Mouse (Mus musculus): ENCODE measurements around the gene Zbtb11.
A peak's percentile ranks its signal among the peaks of the same experiment; 100 is the strongest.
"Not testable (repeated sequence)": the region's sequence is repeated elsewhere in the genome, so short reads cannot be mapped to it uniquely, and the experiment has no call there.

Gene Zbtb11

DNA sequence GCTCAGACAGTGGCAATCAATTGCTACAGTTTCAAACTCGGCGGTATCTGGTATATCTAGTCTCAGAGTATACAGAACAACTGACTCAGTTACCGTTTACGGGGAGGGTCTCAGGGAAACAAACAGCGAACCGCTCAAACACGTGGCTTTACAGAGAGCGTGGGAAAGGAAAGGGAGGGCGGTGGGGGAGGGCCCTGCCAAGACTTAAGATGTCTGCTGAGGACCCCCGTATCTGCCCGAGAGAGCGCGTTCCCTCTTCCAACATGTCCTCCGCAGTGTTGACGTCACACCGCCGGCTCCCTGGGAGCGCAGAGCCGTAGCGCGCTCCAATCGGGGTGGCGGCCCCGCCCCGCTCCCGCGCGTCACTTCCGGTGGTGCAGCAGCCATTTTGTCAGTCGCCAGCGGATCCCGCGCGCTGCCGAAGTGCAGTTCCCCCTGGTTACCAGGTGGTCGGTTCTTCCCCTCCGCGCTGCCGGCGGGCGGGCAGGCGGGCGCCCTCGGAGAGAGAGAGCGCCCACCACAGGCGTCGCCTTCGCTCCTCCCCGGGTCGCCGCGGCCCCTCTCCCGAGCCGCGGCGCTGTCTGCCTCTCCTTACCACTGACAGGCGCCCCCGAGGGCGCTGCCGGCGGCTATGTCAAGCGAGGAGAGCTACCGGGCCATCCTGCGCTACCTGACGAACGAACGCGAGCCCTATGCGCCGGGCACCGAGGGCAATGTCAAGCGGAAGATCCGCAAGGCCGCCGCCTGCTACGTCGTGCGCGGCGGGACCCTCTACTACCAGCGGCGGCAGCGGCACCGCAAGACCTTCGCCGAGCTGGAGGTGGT lies at the start of gene Zbtb11:
Gene Zbtb11 (plus strand): TSS at position 453 of the 825 bp plus-strand sequence.
- DNase-seq (ENCODE audit: low spot score in 2 of 2), result peak; percentile 99 to 100

DNA sequence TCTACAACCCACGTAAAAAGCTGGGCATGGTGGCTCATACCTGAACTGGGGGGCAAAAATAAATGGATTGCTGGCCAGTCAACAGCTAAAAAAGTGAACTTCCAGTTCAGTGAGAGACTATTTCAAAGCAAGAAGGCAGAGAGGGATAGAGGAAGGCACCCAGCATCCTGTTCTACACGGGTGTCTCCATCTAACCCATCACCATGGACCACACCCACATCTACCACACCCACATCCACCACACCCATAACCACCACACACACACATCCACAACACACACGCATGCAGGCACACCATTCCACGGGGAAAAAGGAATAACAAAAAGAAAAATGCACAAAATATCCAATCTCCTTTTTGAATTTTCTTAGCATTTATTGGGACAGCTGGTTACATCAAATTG lies 49.7 kb upstream of the Zbtb11 start:
- no peak for DNase-seq (ENCODE audit: low spot score in 2 of 2)

DNA sequence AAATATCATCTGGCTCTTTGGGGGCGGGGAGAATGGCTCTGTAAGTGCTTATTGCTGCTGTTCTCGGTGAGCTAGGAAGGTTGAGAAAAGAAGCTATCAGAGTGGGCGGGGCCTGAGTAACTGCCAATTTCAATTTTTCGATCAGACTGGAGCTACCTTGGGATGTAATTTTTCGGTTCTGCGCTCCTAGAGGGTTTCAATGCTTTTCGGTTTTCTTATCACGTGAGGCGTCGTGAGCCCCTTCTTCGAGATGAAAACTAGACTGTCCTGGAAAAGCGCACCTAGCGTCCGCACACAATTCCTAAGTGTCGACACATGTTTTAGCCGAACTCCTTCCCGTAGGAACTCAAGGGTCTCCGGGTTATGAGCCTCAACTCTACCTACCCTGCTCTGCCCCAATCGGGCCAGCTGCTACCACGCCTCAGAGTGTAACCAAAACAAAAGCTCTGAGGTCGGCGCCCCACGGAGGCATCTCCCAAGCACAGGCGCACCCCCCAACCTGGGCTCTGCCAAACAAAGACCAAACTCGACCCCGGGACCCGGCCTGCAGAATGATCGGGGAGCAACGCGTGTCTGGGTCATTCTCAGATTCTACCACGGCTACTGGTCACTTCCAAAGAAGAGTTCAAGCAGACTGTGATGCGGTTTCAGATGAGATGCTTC lies 39.9 kb upstream of the Zbtb11 start:
- DNase-seq (ENCODE audit: low spot score in 2 of 2), result peak in 1 of 2 experiments; percentile 38

DNA sequence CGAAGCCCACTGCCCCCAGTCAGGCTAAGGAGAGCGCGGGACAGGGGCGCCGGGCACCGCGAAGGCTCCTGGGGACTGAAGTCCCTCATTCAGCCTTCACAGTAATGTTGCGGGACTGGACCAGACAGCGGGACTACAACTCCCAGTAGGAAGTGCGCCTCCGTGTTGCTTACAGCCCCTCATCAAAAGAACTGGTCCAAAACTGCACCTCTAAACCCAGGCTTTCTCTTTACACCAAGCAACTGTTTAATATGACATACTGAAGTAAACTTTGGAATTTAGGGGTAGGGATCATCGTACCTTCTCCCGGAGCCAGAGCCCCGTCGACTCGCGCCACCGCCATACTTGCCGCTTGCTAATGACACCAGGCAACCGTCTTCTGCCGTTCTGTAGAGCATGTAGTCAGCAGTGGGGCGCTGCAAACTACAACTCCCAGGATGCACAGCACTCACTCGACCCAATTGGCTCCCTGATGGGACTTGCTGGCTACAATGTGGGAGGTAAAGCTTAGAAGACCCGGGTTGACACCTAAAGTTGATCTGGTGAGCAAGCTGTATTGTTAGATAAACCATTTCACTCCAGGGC lies 39.1 kb upstream of the Zbtb11 start, which contains the start of gene Cep97:
Gene Cep97 (minus strand): TSS at position 403 of the 585 bp plus-strand sequence.
- DNase-seq (ENCODE audit: low spot score in 2 of 2), result peak; percentile 60 to 81

DNA sequence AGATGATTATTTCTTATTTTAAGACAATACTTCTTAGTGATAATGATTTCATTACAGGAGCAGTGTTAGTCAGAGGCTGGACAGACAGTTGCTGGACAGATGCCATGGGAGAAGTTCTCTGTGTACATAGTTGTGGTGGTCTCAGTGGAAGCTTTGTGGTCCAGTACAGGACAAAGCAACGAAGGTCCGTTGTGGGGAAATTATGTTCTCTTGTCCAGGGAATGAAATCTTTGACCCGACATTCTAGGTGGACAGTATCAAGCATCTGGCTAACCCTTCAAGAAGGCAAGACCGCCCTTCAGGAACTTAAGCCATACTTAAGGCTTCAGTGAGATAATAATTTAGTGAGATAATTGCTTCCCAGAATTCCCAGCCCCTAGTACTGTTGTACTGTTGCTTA lies 34.9 kb upstream of the Zbtb11 start:
- DNase-seq (ENCODE audit: low spot score in 2 of 2), result no peak

DNA sequence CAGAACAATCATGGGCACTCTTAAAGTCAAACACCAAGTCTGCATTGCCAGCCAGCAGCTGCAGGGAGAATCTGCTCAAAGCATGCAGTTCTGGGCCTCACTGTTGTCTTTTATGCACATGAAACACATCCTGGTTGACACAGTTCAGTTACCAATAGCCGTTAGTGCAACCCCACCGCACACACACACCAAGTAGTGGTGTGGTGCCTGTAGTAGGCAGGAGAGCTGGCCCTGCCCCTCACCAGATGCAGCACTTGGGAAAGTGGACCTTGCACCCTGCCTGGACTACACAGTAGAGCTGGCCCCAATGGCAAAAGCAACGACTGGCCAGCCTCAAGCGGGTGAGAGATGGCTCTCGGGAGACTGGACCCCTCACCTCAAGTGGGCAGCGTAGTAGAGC lies 34.0 kb upstream of the Zbtb11 start:
- no peak for DNase-seq (ENCODE audit: low spot score in 2 of 2)

DNA sequence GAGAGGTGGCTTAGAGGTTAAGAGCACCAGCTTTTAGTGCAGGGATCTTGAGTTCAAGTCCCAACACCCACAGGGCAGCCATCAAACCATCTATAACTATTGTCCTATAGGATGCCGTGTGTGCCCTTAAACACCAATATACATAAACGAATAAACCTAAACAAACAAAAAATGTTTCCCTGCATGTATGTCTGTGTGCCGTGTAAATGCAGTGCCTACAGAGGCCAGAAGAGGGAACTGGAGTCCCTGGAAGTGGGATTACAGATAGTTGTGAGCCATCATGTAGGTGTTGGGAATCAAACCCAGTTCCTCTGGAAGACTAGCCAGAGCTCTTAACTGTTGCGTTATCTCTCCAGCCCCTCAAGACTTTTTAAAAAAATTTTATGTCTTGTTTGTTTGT lies 32.9 kb upstream of the Zbtb11 start:
- no peak for DNase-seq (ENCODE audit: low spot score in 2 of 2)

DNA sequence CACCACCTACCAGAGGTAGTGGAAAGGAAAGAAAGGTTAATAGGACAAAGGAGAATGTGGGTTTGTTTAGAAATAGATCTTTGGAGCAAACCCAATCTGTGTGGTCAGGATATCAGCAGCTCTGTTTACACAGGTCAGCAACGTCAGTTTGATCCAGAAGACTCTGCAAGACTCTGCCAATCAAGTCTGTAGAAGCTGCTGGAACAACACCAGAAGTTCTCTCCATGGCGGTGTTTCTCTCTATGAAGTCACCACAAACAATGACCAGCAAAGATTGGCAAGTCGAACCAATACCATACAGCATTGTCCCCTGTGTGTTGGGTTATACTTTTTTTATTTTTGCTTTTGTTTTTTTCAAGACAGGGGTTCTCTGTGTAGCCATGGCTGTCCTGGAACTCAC lies 26.4 kb upstream of the Zbtb11 start:
- no peak for DNase-seq (ENCODE audit: low spot score in 2 of 2)

DNA sequence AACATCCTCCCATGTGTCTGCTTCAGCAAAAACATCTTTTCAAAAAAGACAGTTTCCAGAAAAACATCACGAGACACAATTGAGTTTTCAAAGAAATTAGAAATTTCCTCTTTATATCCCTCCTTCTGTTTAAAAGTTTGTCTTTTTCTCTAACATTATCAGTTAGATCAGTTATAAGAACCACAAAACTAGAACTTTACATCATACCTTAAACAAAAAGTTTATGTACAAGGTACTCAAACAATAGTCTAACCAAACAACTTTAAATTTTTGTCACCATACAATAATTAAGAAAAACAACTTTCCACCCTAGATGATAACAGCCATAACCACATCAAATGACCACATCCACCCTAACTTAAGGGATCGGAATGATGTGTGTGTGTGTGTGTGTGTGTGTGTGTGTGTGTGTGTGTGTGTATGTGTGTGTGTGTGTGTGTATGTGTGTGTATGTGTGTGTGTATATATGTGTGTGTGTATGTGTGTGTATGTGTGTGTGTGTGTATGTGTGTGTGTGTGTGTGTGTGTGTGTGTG lies 25.7 kb upstream of the Zbtb11 start:
- not testable (repeated sequence) for DNase-seq (ENCODE audit: low spot score in 2 of 2)

DNA sequence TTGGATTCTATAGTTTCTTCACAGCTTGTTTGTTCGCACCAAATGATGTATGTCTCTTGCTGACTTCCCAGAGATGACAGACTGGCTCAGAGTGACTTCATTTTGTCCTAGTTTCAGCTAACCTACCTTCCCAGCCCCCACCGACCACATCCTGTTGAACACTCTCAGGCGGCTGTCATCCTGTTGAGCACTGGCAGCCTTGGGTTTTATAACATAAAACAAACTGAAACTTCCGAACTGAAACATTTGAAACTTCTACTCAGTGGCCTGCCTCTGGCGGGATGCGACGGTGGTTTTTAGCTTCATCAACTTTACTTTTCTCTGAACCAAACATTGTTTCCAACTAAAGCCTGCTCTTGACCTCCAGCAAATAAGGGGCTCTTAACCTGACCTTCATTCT lies 24.7 kb upstream of the Zbtb11 start:
- DNase-seq (ENCODE audit: low spot score in 2 of 2), result no peak

DNA sequence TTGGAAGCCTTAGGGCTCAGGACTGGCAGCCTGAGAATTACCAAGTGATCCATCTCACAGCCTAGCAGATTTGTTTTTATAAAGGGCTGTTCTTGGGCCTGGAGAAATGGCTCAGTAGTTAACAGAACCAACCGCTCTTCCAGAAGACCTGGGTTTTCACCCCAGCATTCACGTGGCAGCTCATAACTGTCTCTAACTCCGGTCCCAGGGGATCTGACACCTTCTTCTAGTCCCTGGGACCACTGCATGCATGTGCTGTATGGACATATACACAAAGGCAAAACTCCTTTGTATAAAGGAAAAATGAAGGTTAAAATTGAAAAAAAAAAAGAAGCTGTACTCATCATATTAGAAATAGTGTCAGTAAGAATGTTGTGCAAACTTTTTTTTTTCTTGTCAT lies 23.2 kb upstream of the Zbtb11 start:
- no peak for DNase-seq (ENCODE audit: low spot score in 2 of 2)

DNA sequence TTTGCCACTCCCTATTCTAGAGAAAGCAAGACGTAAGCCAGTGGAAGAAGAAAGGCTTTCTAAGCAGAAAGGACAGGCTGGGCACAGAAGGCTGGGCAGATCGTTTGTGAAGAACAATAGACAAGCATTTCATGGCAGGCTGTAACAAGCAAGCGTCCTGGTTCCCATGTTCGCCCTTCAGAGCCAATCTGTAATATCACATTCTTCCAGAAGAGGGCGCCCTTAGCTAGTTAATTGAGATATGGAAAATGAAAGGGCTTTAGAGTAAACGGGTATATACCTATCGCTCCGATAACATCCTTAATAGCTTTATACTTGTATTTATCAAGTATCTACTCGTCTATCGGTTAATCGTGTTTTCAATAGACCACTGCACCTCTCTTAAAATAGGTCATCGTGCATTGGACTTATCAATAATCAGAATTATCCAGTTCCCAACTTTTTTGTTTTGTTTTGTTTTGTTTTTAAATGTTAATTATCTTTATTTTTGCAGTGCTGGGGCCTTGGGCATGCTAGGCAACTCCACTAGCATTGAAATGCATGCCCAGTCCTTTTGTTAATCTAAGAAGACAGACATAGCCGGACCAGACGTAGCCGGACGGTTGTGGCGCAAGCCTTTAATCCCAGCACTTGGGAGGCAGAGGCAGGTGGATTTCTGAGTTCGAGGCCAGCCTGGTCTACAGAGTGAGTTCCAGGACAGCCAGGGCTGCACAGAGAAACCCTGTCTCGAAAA lies 22.6 kb upstream of the Zbtb11 start:
- peak in 1 of 2 experiments; percentile 68 for DNase-seq (ENCODE audit: low spot score in 2 of 2)

DNA sequence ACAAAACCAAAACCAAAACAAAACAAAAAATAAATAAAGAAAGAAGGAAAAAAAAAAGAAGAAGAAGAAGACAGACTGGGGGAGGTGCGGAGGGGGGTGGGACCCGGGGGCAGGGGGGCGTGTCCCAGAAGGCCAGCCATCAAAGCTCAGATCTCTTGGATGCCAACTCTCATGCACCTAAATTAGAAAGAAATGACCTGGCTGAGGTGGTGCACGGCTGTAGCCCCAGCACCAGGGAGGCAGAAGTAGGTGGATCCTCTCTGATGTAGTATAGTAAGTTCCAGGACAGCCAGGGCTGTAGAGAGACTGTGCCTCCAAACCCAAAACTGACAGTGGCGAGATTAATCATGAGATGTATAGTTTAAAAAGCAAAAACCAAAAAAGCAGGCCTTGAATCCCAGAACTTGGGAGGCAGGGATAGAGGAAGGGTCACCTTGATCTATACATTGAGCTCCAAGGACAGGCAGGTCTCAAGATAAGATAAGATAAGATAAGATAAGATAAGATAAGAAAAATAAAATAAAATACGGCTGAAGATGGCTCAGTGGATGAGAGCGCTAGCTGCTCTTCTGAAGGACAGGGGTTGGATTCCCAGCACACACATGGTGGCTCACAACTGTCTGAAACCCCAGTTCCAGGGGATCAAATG lies 21.9 kb upstream of the Zbtb11 start:
- DNase-seq (ENCODE audit: low spot score in 2 of 2), result no peak

DNA sequence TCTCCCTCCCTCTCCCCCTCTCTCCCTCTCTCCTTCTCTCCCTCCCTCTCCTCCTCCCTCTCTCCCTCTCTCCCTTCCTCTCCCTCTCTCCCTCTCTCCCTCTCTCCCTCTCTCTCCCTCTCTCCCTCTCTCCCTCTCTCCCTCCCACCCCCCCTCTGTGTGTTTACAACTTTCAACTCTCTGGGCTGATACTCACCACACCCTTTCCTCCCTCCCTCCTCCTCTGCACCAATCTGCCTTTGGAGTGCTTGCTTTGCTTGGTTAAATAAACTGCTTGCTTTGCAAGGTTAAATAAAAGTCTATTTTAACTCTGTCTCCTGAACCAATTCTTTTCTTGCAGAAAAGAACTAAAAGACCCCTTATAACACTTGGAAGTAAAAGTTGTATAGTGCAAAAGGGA lies 20.9 kb upstream of the Zbtb11 start:
- DNase-seq (ENCODE audit: low spot score in 2 of 2), result no peak

DNA sequence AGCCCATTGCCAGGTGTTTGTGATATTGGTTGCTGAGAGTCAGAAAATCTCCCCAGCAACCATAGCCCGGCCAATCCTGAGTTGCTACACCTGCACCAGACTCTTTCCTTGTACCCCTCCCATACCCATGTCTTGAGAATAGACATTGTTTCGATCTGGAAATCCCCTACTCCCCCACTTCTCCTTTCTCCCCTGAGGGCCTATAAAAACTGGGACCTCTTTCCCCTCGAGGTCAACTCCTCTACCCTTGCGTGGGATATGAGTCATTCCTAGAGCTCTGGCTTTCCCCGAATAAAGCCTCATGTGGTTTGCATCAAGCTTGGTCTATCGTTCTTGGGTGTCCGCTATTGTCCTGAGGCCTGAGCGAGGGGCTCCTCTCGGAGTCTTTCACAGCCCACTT lies 19.5 kb upstream of the Zbtb11 start:
- DNase-seq (ENCODE audit: low spot score in 2 of 2), result not testable (repeated sequence)

DNA sequence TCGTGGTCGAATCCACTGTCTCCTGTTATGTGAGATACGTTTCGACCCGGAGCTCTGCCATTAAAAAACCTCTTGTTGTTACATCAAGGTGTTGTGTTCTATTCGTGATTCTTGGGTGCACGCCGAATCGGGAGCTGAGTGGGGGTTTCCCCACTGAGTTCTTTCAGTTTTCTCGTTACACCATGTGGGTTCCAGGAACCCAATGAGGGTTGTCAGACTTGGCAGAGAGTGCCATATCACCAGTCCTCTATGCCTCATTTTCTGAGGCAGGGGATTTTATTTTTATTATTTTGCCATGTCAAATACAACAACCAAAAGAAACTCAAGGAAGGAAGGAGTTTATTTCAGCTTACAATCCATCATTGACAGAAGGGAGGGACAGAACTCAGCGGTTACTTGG lies 10.6 kb upstream of the Zbtb11 start:
- not testable (repeated sequence) for DNase-seq (ENCODE audit: low spot score in 2 of 2)

DNA sequence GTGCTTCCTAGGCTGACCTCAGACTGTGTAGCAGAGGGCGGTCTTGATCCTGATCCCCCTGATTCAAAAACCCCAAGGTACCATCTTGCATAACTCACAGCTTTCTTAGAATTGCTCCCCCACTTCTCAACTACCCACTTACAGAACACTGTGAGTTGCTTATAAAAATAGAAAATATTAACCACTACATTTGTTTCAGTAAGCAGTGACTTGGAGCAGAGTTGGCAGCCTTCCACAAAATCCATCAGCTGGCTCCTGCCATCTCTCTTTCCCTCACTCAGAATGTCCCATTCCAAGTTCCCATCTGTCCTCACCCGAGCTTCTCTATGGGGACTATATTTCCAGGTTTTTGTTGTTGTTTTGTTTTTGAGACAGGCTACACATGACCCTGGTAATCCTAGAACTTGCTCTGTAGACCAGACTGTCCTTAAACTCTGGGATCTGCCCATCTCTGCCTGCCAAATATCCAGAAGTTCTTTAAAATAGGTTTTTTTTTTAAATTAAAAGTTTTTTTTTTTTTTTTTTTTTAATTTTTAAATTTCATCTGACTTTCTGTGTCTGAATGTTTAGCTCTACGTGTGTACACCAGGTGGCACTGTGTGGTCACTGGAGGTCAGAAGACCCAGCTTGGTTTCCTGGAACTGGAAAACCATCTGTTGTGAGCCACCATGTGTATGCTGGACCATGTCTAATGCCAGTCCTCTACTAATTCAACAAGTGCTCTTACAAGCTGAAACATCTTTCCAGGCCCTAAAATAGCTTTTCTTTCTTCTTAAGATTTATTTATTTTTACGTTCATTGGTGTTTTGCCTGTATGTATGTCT lies 9.3 kb upstream of the Zbtb11 start:
- no peak for DNase-seq (ENCODE audit: low spot score in 2 of 2)

DNA sequence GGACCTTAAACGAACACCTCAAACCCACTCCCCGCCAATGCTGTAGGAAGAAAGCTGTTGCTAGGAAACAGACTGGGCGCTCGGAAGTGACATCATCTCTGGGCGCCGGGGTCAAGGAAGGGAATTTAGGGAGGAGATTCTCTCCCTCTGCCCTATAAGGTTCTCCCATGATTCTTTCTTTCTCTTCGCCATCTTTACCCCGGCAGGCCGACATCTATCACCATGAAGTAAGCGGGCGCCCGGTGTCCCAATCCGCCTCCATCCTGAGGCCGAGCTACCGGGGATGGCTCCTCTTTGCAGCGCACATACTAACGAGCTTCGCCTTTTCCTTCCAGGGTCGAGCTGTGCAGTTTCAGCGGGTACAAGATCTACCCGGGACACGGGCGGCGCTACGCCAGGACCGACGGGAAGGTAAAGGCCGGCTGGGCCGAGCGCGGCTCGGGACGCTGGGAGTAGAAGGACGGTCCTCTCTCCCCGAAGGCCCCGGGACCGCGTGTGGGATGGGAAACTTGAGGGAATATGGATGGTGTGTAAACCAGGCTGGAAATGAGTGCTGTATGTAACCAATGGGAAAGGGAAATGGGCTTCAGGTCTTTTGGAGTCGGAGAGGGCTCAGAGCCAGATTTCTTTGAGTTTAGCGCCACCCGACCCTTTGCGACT lies 7.3 kb upstream of the Zbtb11 start, which contains the start of gene Rpl24:
Gene Rpl24 (plus strand): TSS at position 64 of the 660 bp plus-strand sequence.
- peak; percentile 96 to 98 for DNase-seq (ENCODE audit: low spot score in 2 of 2)

DNA sequence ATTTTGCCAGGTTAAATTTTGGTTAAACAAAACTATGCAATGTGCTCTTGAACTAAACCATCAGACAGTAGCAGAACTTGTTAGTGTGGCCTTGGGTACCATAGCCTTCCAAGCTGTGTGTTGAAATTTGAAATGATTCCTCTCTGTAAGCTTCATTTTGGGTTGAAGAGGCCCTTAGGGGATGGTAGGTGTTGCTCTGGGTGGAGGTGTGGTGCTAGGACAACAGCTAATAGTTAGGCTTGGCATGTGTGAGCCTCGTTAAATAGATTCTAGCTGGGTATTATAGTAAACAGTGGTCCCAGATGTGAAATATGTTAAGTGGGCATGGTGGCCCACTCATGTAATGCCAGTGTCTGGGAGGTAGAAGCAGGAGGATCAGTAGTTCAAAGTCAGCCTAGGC lies 6.5 kb upstream of the Zbtb11 start:
- no peak for DNase-seq (ENCODE audit: low spot score in 2 of 2)

DNA sequence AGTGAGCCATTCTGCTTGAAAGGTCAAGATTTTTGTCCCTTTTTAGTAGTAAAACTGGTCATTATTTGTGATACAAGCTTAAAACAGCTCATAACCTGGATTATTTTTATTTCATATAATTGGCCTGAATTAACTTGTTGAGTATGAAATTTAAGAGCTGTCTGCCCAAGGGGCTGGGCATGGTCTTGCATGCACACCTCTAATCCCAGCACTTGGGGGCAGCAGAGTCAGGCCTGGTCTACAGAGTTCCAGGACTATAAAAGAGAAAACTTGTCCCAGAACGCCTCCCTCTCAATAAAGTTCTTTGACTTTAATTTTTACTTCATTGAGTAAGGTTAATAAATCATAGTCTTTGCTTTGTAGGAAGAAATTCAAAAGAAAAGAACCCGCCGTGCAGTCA lies 4.5 kb upstream of the Zbtb11 start:
- DNase-seq (ENCODE audit: low spot score in 2 of 2), result peak in 1 of 2 experiments; percentile 34

Measured in cerebellum, postnatal 4 days (tissue).